Mouse (Mus musculus) thymus, postnatal 25 days (tissue): Measurements from ENCODE around the gene Rhot2.

Experiments
- DNase-seq: peaks from one replicate; pipeline ENCODE4 v3.0.0; 2022

Rhot2 gene

DNA sequence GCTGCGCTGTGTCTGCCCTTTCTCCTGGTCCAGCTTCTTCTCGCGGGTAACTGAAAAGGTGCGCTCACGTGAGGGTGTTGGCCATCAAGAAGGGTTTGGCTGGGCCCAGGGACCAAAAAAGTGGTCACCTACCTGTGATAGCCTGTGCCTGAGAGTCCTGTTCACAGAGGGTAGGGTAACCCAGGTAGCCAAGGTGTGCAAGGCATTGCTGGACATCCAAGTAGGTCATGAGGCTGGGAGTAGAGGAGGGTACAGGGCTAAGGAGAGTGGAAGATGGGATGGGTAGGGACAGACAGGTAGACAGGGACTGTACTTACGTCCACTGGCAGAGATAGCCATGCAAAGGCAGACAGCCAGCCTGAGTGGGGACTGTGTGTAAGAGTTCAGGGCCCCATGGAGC lies 4.1 kb downstream of the Rhot2 start:
- no peak for DNase-seq

GRCm38 (mm10) chr17:25839455-25840235 lies 5.0 kb downstream of the Rhot2 start:
- DNase-seq = no peak

GRCm38 (mm10) chr17:25838904-25839303 lies 5.7 kb downstream of the Rhot2 start:
- no peak for DNase-seq

GRCm38 (mm10) chr17:25837533-25837932 lies 7.1 kb downstream of the Rhot2 start:
- DNase-seq = no peak

DNA sequence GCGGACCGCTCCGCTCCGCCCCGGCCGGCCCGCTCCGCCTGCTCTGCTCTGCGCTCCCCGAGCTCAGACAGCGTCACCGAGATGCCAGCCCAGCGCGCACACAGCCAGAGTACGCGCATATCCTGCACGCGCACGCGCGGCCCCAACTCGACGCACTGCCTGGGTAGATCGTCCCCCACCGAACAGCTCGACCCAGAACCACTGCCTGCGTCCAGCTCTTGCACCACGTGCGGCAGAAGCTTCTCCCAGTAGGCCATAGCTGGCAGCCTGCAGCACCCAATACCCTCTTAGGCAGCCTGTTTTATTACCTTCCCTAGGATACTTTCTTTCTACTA lies 7.6 kb downstream of the Rhot2 start, which contains the start of gene Rhbdl1:
TSS of gene Rhbdl1 (minus strand) at position 220 of the 335 bp plus-strand sequence.
- DNase-seq = peak; percentile 47

DNA sequence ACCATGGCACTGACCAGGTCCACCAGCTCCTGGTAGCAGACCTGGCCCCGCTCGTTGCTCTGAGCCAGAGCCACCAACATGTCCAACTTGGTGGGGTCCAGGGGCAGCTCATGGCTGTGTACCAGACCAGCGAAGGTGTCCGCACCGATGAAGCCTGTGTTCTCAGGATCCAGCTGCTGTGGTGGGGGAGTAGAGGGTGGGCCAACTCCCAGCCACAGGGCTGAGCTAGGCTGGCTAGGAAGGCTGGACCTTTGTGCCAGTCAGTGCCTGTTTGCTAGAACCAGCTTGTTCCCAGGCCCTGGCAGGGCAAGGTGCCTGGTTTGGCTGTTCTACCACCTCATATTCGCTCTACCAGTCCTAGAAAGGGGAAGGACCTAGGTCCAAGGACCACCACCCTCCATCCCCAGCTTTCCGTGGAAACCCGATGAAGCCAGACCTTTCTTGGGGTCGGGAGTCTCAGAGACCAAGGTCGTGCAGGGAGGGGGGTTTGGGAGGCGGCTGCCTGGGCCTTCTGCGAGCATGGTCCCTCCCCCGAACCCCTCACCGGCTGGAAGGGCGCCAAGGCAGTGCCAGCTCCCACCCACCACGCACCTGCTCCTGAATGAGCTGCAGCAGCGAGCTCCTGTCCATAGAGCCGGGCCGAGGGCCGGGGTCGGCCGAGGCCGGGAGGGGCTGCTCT lies 8.1 kb downstream of the Rhot2 start:
- DNase-seq = peak; percentile 34

DNA sequence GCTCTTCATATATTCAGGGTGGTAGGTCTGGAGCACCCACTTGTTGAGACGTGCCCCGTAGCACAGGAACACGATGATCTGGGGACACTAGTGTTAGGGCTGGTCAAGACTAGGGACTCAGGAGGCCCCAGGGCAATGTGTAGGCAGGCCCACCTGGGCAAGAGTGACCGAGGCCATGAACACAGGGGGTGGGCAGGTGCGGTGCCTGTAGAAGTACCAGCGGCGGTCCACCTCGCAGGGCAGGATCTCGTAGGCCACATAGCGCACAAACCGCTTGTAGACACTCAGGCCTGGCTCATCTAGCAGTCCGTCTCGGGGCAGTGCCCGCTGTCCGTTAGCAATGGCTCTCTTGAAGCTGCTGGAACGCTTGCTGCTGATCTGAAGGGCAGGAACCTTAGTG lies 8.8 kb downstream of the Rhot2 start:
- no peak for DNase-seq

GRCm38 (mm10) chr17:25835301-25835700 lies 9.3 kb downstream of the Rhot2 start:
- no peak for DNase-seq

- no peak for DNase-seq
Measured at GRCm38 (mm10) chr17:25834595-25835222, 9.9 kb downstream of the Rhot2 start.

- DNase-seq = no peak
Measured at GRCm38 (mm10) chr17:25833961-25834594, 10.6 kb downstream of the Rhot2 start.

- no peak for DNase-seq
Measured at GRCm38 (mm10) chr17:25833291-25833663, 11.4 kb downstream of the Rhot2 start, which contains the start of gene Stub1. Stub1 (minus strand) TSS chr17:25833404.

DNA sequence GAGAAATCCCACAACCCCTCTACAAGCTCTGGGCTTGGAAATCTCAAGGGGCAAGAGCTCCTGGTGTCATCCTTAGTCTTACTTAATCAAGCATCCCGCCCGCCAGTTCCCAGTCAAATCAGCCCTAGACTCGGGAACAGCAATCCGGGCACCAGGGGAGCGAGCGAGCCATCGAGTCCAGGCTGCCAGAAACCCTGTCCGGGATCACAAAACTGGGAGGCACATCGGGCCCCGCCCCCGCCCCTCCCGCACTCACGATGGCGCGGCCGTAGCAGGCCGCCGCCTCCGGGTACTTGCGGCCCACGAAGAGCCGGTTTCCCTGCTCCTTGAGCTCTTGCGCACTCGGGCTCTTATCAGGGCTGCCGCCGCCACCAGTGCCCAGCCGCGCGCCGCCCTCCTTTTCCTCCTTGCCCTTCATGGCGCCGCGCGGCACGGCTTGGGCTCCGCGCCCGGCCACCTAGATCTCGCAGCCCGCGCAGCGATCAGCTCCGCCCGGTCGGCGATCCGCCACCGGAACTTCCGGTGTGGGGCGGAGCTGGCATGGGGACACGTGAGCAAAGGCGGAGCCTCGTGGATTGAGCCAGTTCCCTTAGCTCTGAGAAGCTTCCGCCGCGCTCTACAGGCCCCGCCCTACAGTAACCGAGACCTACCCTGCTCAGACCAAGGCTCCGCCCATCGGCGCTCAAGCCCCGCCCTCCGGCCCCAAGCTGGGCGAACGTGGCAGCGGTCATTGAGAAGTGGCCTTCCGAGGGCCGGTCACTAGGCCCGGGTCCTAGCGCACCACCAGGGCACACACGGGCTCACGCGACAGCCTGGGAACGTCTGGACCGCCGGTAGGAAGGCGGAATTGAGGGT lies 12.0 kb downstream of the Rhot2 start:
- DNase-seq = peak; percentile 97

GRCm38 (mm10) chr17:25831451-25832281 lies 13.0 kb downstream of the Rhot2 start:
- DNase-seq = no peak

DNA sequence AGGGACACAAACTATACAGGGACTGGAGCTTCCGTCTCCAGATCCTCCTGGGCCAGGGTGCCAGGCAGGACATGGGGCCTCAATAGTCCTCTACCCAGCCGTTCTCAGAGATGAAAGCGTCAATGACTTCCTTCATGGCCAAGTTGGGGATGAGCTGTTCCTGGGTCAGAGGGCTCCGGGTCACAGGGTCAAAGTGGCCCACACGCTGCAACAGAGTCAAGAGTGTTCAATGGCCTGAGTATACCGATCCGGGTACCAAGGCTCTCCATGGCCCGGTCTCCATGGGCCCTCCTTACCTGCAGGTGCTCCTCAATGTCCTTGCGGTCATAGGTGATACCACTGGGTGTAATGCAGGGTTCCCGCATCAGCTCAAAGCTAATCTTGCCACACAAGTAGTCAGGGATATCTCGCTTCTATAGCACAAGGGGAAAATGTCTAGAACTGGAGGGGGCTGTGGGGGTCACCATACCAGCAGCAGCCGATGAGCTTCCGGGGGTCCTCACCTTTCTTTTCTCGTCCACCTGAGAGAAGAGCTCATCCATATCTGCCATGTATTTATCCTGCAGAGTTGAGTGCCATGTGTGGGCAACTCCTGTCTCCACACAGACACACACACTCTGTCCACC lies 13.7 kb downstream of the Rhot2 start:
- no peak for DNase-seq

DNA sequence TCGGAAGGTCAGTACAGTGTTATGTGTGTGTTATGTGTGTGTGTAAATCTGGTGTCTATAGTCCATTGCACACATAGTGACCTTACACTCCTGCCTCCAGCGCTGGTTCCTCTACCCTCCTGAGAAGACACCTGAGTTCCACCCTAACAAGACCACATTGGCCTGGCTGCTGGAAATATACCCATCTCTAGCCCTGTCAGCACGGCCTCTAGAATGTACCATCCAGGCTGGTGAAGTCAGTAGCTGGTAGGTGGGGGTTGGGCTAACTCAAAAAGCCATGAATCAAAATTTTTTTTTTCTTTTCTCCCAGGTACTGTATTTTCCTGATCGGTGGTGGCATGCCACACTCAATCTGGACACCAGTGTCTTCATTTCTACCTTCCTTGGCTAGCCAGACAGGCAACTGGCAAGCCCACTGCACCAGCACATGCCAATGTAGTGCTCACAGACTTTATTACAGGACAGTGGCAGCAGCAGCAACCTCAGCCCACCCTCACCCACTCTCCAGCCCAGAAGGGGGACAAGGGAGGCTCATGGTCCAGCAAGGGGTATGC lies 14.4 kb downstream of the Rhot2 start:
- no peak for DNase-seq

DNA sequence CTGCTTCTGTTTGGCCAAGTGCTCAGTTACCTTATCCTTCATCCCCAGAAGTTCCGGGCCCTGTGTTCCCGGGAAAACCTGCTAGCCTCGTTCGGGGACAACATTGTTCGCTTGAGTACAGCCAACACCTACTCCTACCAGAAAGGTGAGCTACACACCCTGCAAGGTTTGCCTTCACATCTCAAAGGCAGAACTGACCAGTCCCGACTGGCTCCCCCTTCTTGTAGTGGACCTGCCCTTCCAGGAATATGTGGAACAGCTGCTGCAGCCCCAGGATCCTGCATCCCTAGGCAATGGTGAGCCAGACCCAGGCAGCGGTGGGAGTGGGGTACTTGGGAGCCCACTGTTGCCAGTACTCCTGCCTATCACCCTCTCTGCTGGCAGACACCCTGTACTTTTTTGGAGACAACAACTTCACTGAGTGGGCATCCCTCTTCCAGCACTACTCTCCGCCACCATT lies 15.1 kb downstream of the Rhot2 start:
- DNase-seq = no peak

- peak; percentile 78 for DNase-seq
Measured at GRCm38 (mm10) chr17:25828712-25829557, 15.7 kb downstream of the Rhot2 start, which contains the start of gene Jmjd8. Jmjd8 (plus strand) TSS chr17:25828867.

DNA sequence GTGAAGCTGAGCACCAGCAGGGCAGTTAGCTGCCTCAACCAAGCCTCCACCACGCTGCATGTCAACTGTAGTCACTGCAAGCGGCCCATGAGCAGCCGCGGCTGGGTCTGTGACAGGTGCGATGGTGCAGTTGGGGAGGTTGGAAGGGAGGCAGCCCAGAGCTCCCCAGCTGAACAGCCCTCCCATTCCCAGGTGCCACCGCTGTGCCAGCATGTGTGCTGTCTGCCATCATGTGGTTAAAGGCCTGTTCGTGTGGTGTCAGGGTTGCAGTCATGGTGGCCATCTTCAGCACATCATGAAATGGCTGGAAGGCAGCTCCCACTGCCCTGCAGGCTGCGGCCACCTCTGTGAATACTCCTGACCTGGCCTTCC lies 16.4 kb downstream of the Rhot2 start:
- peak; percentile 41 for DNase-seq

- no peak for DNase-seq
Measured at GRCm38 (mm10) chr17:25827546-25828222, 17.0 kb downstream of the Rhot2 start.
